Mouse (Mus musculus) limb, embryonic 14.5 days (tissue): ENCODE results near the gene Spcs3. TPM values are rescaled to one million over a fixed set of nuclear protein-coding genes. Genes with fewer than 3 reads are reported as not detected.

Experiments used
- ATAC-seq: fragments of 200-750 bp; cut with Nextera tagmentation; 2 replicates; pipeline ENCODE4 v1.8.0; 2017; ENCODE audit warnings: low read depth, moderate number of reproducible peaks, moderate TSS enrichment; ENCODE audit not compliant: low FRiP score
- DNase-seq: peaks from one replicate; pipeline ENCODE4 v3.0.0-alpha.2; 2015; ENCODE audit warnings: low spot score
- H3K27ac ChIP-seq: fragments of 300-500 bp; sonication (generic); replicated peaks from 2 replicates; pipeline ENCODE4 v1.5.1; 2014; ENCODE audit warnings: low read depth, mild to moderate bottlenecking, low read length, moderate library complexity, mixed read lengths
- H3K27me3 ChIP-seq: fragments of 300-500 bp; sonication (generic); 2 replicates; pipeline ENCODE4 v1.6.1; 2014; ENCODE audit warnings: low read length, mixed read lengths; ENCODE audit not compliant: control insufficient read depth, insufficient read depth
- H3K36me3 ChIP-seq: fragments of 300-500 bp; sonication (generic); 2 replicates; pipeline ENCODE4 v1.6.1; 2014; ENCODE audit warnings: mild to moderate bottlenecking, low read length, moderate library complexity, mixed read lengths; ENCODE audit not compliant: control insufficient read depth, insufficient read depth
- H3K4me1 ChIP-seq: fragments of 300-500 bp; sonication (generic); 2 replicates; pipeline ENCODE4 v1.6.1; 2014; ENCODE audit warnings: antibody characterized with exemption, low read length, mixed read lengths; ENCODE audit not compliant: control insufficient read depth, insufficient read depth
- H3K4me2 ChIP-seq: fragments of 300-500 bp; sonication (generic); replicated peaks from 2 replicates; pipeline ENCODE4 v1.6.1; 2014; ENCODE audit warnings: low read depth, mild to moderate bottlenecking, low read length, moderate library complexity; ENCODE audit not compliant: severe bottlenecking
- H3K4me3 ChIP-seq: fragments of 300-500 bp; sonication (generic); replicated peaks from 2 replicates; pipeline ENCODE4 v1.5.1; 2014; ENCODE audit warnings: low read length
- H3K9ac ChIP-seq: fragments of 300-500 bp; sonication (generic); 2 replicates; pipeline ENCODE4 v1.6.1; 2014; ENCODE audit warnings: mild to moderate bottlenecking, low read depth, low read length, moderate library complexity; ENCODE audit not compliant: severe bottlenecking
- H3K9me3 ChIP-seq: fragments of 300-500 bp; sonication (generic); 2 replicates; pipeline ENCODE4 v1.6.1; 2016; ENCODE audit warnings: low read length; ENCODE audit not compliant: control insufficient read depth
- POLR2A ChIP-seq: fragments of 200-500 bp; IDR thresholded peaks from 2 replicates; pipeline ENCODE4 v1.8.0; 2012; ENCODE audit warnings: inconsistent platforms, mild to moderate bottlenecking, moderate library complexity, borderline replicate concordance; ENCODE audit not compliant: insufficient read depth, insufficient read length; ENCODE audit errors: extremely low read depth
- WGBS: fragments of 180-500 bp; shearing (Covaris S2); extraction: QIAGEN DNeasy Blood & Tissue Kit; methylation state at CpG from one replicate; pipeline ENCODE4 v1.1.7; 2014; 5-methylcytosine and 5-hydroxymethylcytosine counted together
- polyA plus RNA-seq, 2 experiments: library from polyadenylated mRNA; depleted of rRNA in 1 of 2; stranded (reverse) in 1 of 2; unstranded in 1 of 2; fragments of >200 nt; fragmentation: Nextera tagmentation in 1 of 2; extraction: Ambion mirVana in 1 of 2; gene quantifications; 2 replicates each; pipeline versions ENCODE4 v1.2.1 to v1.2.3; 2012 to 2014

The Spcs3 gene
- polyA plus RNA-seq, 2 experiments = 39.7 to 86.5 TPM

- no peak for TF ChIP-seq POLR2A
- H3K36me3 ChIP-seq = no peaks in the 10 kb centered on the region
- 89% methylated on average over 3 of the region's 3 CpGs for WGBS
- H3K27ac ChIP-seq = no peak overlapping the region
- ATAC-seq (no peak), DNase-seq (peak; percentile 18)
- H3K4me2 ChIP-seq = no peak overlapping the region
- no peaks in the 10 kb centered on the region for H3K27me3 ChIP-seq
- no peak overlapping the region for H3K9ac ChIP-seq
- H3K4me1 ChIP-seq = no peaks in the 10 kb centered on the region
- H3K4me3 ChIP-seq = no peak overlapping the region
- no peaks in the 10 kb centered on the region for H3K9me3 ChIP-seq
Observed at GRCm38 (mm10) chr8:54537285-54537684, 7.5 kb upstream of the Spcs3 start.

GRCm38 (mm10) chr8:54535172-54535571, 5.4 kb upstream of the Spcs3 start:
- 86% methylated on average over 5 of the region's 5 CpGs for WGBS
- H3K4me2 ChIP-seq = no peak overlapping the region
- no peak overlapping the region for H3K4me3 ChIP-seq
- H3K36me3 ChIP-seq = no peaks in the 10 kb centered on the region
- H3K9ac ChIP-seq = no peak overlapping the region
- TF ChIP-seq POLR2A = no peak
- no peaks in the 10 kb centered on the region for H3K27me3 ChIP-seq
- H3K9me3 ChIP-seq = no peaks in the 10 kb centered on the region
- no peaks in the 10 kb centered on the region for H3K4me1 ChIP-seq
- ATAC-seq (no peak), DNase-seq (no peak)
- no peak overlapping the region for H3K27ac ChIP-seq

DNA sequence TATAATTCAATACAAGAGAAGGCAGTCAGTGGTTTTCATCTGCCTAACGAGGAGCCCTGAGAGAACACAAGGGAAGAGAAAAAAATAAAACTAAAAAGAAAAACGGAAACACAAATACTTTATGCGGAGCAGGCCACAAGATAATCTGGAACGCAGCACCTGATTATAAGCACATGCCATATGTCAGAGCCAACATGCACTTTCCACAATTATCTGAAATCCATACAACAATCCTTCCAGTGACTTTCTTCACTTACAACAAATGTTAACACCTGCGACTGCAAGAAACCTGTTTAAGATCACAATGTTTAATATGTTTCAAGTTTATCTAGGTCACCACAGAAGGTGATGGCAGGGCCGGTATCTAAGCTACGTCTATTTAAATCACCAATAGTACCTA, 1.2 kb downstream of the Spcs3 start:
- peak overlapping the region; percentile 63 for H3K4me2 ChIP-seq
- peak overlapping the region; percentile 92 for H3K9ac ChIP-seq
- H3K27ac ChIP-seq = no peak overlapping the region
- H3K27me3 ChIP-seq = no peaks in the 10 kb centered on the region
- DNase-seq = no peak
- peaks cover 22% of the 10 kb centered on the region for H3K36me3 ChIP-seq
- WGBS = 37% methylated on average over 7 of the region's 7 CpGs
- ATAC-seq = no peak
- peak overlapping the region; percentile 97 for H3K4me3 ChIP-seq
- H3K4me1 ChIP-seq = peaks cover 14% of the 10 kb centered on the region
- TF ChIP-seq POLR2A = no peak
- no peaks in the 10 kb centered on the region for H3K9me3 ChIP-seq

DNA sequence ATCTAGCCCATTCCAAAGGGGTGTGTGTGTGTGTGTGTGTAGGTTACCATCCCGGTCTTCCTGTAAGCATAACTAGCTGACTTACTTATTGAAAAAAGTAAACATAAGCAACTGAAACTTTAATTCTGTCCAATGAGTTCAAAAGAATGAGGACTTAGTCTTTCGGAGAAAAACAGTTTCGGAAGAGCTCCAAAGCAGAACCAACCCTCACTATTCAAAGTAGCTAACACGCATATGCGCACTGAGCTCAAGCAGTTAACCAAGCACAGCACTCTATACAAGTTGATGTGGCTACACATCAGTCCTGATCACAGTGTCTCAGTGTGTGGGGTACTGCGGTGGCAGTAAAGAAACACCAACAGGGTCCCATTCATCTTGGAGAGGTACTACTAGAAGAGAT, 3.1 kb downstream of the Spcs3 start:
- DNase-seq (no peak), ATAC-seq (no peak)
- Histone ChIP-seq H3K9me3 (no peaks in the 10 kb centered on the region), H3K27ac (no peak overlapping the region), H3K4me3 (no peak overlapping the region), H3K4me1 (peaks cover 14% of the 10 kb centered on the region), H3K4me2 (no peak overlapping the region), H3K36me3 (peaks cover 38% of the 10 kb centered on the region), H3K27me3 (no peaks in the 10 kb centered on the region), H3K9ac (no peak overlapping the region)
- 92% methylated on average over 6 of the region's 6 CpGs for WGBS
- no peak for TF ChIP-seq POLR2A

- no peak for ATAC-seq
- Histone ChIP-seq H3K9me3 (no peaks in the 10 kb centered on the region), H3K4me1 (peaks cover 14% of the 10 kb centered on the region), H3K4me3 (no peak overlapping the region), H3K4me2 (no peak overlapping the region), H3K27ac (no peak overlapping the region), H3K27me3 (no peaks in the 10 kb centered on the region), H3K36me3 (peaks cover 45% of the 10 kb centered on the region), H3K9ac (no peak overlapping the region)
- TF ChIP-seq POLR2A = no peak
- DNase-seq = no peak
- 85% methylated on average over 2 of the region's 2 CpGs for WGBS
Observed at GRCm38 (mm10) chr8:54525606-54526005, 4.2 kb downstream of the Spcs3 start.

DNA sequence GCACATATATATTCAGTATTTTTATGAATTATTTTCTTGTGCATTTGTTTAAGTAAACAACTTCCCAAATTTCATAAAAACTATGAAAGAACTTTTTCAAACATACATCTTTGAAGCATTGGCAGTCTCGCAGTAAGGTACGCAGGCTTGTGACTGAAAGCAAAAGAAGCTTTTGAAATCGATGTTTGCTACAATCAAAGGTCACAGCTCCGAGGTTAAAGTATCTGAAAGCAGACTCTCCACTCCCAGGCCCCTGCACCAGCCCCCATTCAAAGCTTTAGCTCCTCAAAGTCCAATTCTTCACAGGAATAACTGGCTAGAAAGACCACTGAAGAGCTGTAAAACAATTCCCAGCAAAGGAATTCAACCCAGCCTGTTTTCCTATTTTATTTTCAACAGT, 9.3 kb downstream of the Spcs3 start:
- TF ChIP-seq POLR2A = no peak
- peaks cover 40% of the 10 kb centered on the region for H3K36me3 ChIP-seq
- DNase-seq (no peak), ATAC-seq (no peak)
- H3K9ac ChIP-seq = no peak overlapping the region
- H3K27ac ChIP-seq = no peak overlapping the region
- no peaks in the 10 kb centered on the region for H3K4me1 ChIP-seq
- WGBS = 77% methylated on average over 4 of the region's 4 CpGs
- no peaks in the 10 kb centered on the region for H3K9me3 ChIP-seq
- no peaks in the 10 kb centered on the region for H3K27me3 ChIP-seq
- H3K4me2 ChIP-seq = no peak overlapping the region
- H3K4me3 ChIP-seq = no peak overlapping the region
